In the genomic region with DNA sequence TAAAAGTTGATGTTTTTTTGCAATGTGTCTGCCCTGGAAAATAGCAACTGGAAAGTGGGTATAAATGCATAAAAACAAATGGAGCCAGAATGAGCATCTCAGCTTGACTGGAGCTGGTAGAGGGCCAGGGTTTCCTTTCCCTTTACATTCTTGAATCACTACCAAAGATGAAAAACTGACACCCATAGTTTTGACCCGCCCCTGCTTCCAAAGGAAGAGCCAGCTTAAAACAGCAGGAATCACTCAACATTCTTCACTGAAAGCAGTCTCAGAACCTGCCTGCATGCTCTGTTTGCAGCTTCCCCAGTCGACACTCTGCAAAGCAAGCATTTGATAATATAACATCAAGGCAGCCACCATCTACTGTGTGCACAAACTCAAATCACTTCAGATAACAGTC, we compare ENCODE assay signal across 14 mouse cellular contexts.
DNase-seq lines count a peak whose midpoint lies in the region; ATAC-seq and TF ChIP-seq lines count a peak whose summit lies in the region.
"Had no signal": no experiment of that assay in that cellular context is flagged by ENCODE, and none has a peak within 500 bp of the region (broad histone marks: within the 10 kb centered on the region; RNA-seq: fewer than 3 reads in every experiment).

No protein-coding gene starts in this region.

- no peak overlapping the region for H3K4me3 ChIP-seq in intestine, embryonic 14.5 days (ENCODE audit: low read depth, low read length)
- H3K4me3 ChIP-seq in intestine, postnatal 0 days (ENCODE audit: low read depth, low read length), result no peak overlapping the region
- H3K4me3 ChIP-seq in heart, postnatal 0 days (ENCODE audit: low read depth, low read length), result no peak overlapping the region
- no peak overlapping the region for H3K4me3 ChIP-seq in stomach, embryonic 14.5 days (ENCODE audit: low read depth, low read length)
- H3K4me3 ChIP-seq: embryonic facial prominence, embryonic 13.5 days; hindbrain, embryonic 13.5 days; megakaryocyte, embryonic 14.5 days; neural tube, embryonic 13.5 days had no signal

- H3K27me3 ChIP-seq in intestine, embryonic 14.5 days (replicated peaks; ENCODE audit: control insufficient read depth, insufficient read depth, low read length), result no peaks in the 10 kb centered on the region
- H3K27me3 ChIP-seq in intestine, postnatal 0 days (replicated peaks; ENCODE audit: control insufficient read depth, insufficient read depth, low read length), result no peaks in the 10 kb centered on the region
- no peaks in the 10 kb centered on the region for H3K27me3 ChIP-seq in heart, postnatal 0 days (ENCODE audit: control insufficient read depth, insufficient read depth, low read length)
- H3K27me3 ChIP-seq in stomach, embryonic 14.5 days (ENCODE audit: control insufficient read depth, insufficient read depth, low read length), result no peaks in the 10 kb centered on the region
- H3K27me3 ChIP-seq: embryonic facial prominence, embryonic 13.5 days; hindbrain, embryonic 13.5 days; megakaryocyte, embryonic 14.5 days; neural tube, embryonic 13.5 days had no signal

- no peaks in the 10 kb centered on the region for H3K9me3 ChIP-seq in intestine, embryonic 14.5 days (ENCODE audit: control insufficient read depth, low read length)
- H3K9me3 ChIP-seq in intestine, postnatal 0 days (ENCODE audit: control insufficient read depth), result no peaks in the 10 kb centered on the region
- H3K9me3 ChIP-seq in heart, postnatal 0 days (replicated peaks; ENCODE audit: control insufficient read depth, low read length), result no peaks in the 10 kb centered on the region
- H3K9me3 ChIP-seq in stomach, embryonic 14.5 days (ENCODE audit: control insufficient read depth, low read depth, low read length), result no peaks in the 10 kb centered on the region
- H3K9me3 ChIP-seq: embryonic facial prominence, embryonic 13.5 days; hindbrain, embryonic 13.5 days; megakaryocyte, embryonic 14.5 days; neural tube, embryonic 13.5 days had no signal

- H3K4me2 ChIP-seq in intestine, embryonic 14.5 days (ENCODE audit: low read length), result no peak overlapping the region
- no peak overlapping the region for H3K4me2 ChIP-seq in intestine, postnatal 0 days (replicated peaks; ENCODE audit: low read depth)
- H3K4me2 ChIP-seq in heart, postnatal 0 days (ENCODE audit: low read depth, low read length), result no peak overlapping the region
- no peak overlapping the region for H3K4me2 ChIP-seq in stomach, embryonic 14.5 days (replicated peaks; ENCODE audit: low read depth, low read length)
- H3K4me2 ChIP-seq: embryonic facial prominence, embryonic 13.5 days; hindbrain, embryonic 13.5 days; neural tube, embryonic 13.5 days had no signal

- 0 out of 2 replicates have a peak, but pooled peaks cover 7% of the 10 kb centered on the region for H3K4me1 ChIP-seq in intestine, embryonic 14.5 days (replicated peaks; ENCODE audit: control insufficient read depth, insufficient read depth, low read length)
- H3K4me1 ChIP-seq in intestine, postnatal 0 days (replicated peaks; ENCODE audit: control insufficient read depth, insufficient read depth, low read length), result no peaks in the 10 kb centered on the region
- no peaks in the 10 kb centered on the region for H3K4me1 ChIP-seq in heart, postnatal 0 days (ENCODE audit: control insufficient read depth, insufficient read depth)
- no peaks in the 10 kb centered on the region for H3K4me1 ChIP-seq in stomach, embryonic 14.5 days (ENCODE audit: control insufficient read depth, insufficient read depth, low read length)
- H3K4me1 ChIP-seq: embryonic facial prominence, embryonic 13.5 days; hindbrain, embryonic 13.5 days; megakaryocyte, embryonic 14.5 days; neural tube, embryonic 13.5 days had no signal

- no peak for DNase-seq in intestine, embryonic 14.5 days (ENCODE audit: low spot score)
- DNase-seq in heart, postnatal 0 days (ENCODE audit: low spot score), result peak; percentile 24
- DNase-seq in kidney, postnatal 10 days, result peak; percentile 64
- no peak for DNase-seq in left cerebral cortex, adult 8-10 months (ENCODE audit: low spot score in 2 of 2)
- DNase-seq in left cerebral cortex, postnatal 25 days (ENCODE audit: low spot score in 2 of 2), result no peak
- DNase-seq in gastrocnemius, postnatal 10 days, result no peak
- DNase-seq: right cerebral cortex, postnatal 4 days; thymus, adult 2 months had no signal

- no peak for TF ChIP-seq CTCF in intestine, postnatal 0 days (IDR thresholded peaks at IDR 0.05; ENCODE audit: low read depth)
- TF ChIP-seq CTCF in heart, postnatal 0 days (IDR thresholded peaks at IDR 0.05; ENCODE audit: low read depth), result no peak

- H3K36me3 ChIP-seq in intestine, embryonic 14.5 days (ENCODE audit: control insufficient read depth, insufficient read depth, low read length), result no peaks in the 10 kb centered on the region
- no peaks in the 10 kb centered on the region for H3K36me3 ChIP-seq in intestine, postnatal 0 days (ENCODE audit: control insufficient read depth, insufficient read depth)
- H3K36me3 ChIP-seq in heart, postnatal 0 days (replicated peaks; ENCODE audit: control insufficient read depth, insufficient read depth, low read length), result no peaks in the 10 kb centered on the region
- no peaks in the 10 kb centered on the region for H3K36me3 ChIP-seq in stomach, embryonic 14.5 days (ENCODE audit: control insufficient read depth, insufficient read depth, low read length)
- H3K36me3 ChIP-seq: embryonic facial prominence, embryonic 13.5 days; hindbrain, embryonic 13.5 days; neural tube, embryonic 13.5 days had no signal

- intact Hi-C loops in left cerebral cortex, postnatal 25 days (cut with DNase I), result no loop called here

- WGBS in intestine, embryonic 14.5 days, result 8% methylated on average over 2 of the region's 2 CpGs
- 18% methylated on average over 2 of the region's 2 CpGs for WGBS in intestine, postnatal 0 days
- WGBS in heart, postnatal 0 days, result 23% methylated on average over 2 of the region's 2 CpGs
- 15% methylated on average over 2 of the region's 2 CpGs for WGBS in stomach, embryonic 14.5 days

- H3K27ac ChIP-seq in intestine, embryonic 14.5 days (ENCODE audit: low read depth), result 0 out of 2 replicates have a peak overlapping the region, but pooled peaks have one; percentile 38
- H3K27ac ChIP-seq in intestine, postnatal 0 days (ENCODE audit: low read depth, low read length), result no peak overlapping the region
- H3K27ac ChIP-seq in heart, postnatal 0 days (ENCODE audit: low read depth), result no peak overlapping the region
- H3K27ac ChIP-seq in stomach, embryonic 14.5 days (ENCODE audit: low read length), result peak overlapping the region; percentile 63; the same call in 1 of the 2 replicates
- H3K27ac ChIP-seq: embryonic facial prominence, embryonic 13.5 days; hindbrain, embryonic 13.5 days; neural tube, embryonic 13.5 days had no signal

- 0 out of 2 replicates have a peak, but pooled peaks have one; percentile 47 for ATAC-seq in intestine, embryonic 14.5 days (replicated peaks; ENCODE audit: low FRiP score, low TSS enrichment, low read depth)
- ATAC-seq in intestine, postnatal 0 days, result no peak
- no peak for ATAC-seq in heart, postnatal 0 days (ENCODE audit: insufficient read depth, low read depth)
- ATAC-seq in stomach, embryonic 14.5 days (ENCODE audit: insufficient number of reproducible peaks, insufficient read depth, low FRiP score, low read depth), result peak; percentile 65; the same call in 1 of the 2 replicates

- no peak for TF ChIP-seq EP300 in heart, postnatal 0 days (IDR thresholded peaks at IDR 0.05; ENCODE audit: low read depth)

- no peak overlapping the region for H3K9ac ChIP-seq in intestine, embryonic 14.5 days (ENCODE audit: low read length)
- H3K9ac ChIP-seq in intestine, postnatal 0 days (ENCODE audit: low read depth, low read length), result no peak overlapping the region
- no peak overlapping the region for H3K9ac ChIP-seq in heart, postnatal 0 days (replicated peaks; ENCODE audit: low read depth, low read length)
- no peak overlapping the region for H3K9ac ChIP-seq in stomach, embryonic 14.5 days (replicated peaks; ENCODE audit: low read depth, low read length)
- H3K9ac ChIP-seq: embryonic facial prominence, embryonic 13.5 days; hindbrain, embryonic 13.5 days; neural tube, embryonic 13.5 days had no signal

Comparison
In these comparisons a context has a peak if more than half of its experiments do, and no peak if none do; other contexts are left out.
1. ATAC-seq: peak in intestine, embryonic 14.5 days (single experiment) and stomach, embryonic 14.5 days (single experiment); none in intestine, postnatal 0 days (single experiment) and heart, postnatal 0 days (single experiment).
2. H3K27ac ChIP-seq: peak in intestine, embryonic 14.5 days (single experiment) and stomach, embryonic 14.5 days (single experiment); none in intestine, postnatal 0 days (single experiment) and heart, postnatal 0 days (single experiment).
3. DNase-seq: peak in heart, postnatal 0 days (single experiment) and kidney, postnatal 10 days (single experiment); none in intestine, embryonic 14.5 days (single experiment), left cerebral cortex, adult 8-10 months (0 of 2), left cerebral cortex, postnatal 25 days (0 of 2) and gastrocnemius, postnatal 10 days (single experiment).